18 mouse cellular contexts compared by ENCODE assay signal in the genomic region with DNA sequence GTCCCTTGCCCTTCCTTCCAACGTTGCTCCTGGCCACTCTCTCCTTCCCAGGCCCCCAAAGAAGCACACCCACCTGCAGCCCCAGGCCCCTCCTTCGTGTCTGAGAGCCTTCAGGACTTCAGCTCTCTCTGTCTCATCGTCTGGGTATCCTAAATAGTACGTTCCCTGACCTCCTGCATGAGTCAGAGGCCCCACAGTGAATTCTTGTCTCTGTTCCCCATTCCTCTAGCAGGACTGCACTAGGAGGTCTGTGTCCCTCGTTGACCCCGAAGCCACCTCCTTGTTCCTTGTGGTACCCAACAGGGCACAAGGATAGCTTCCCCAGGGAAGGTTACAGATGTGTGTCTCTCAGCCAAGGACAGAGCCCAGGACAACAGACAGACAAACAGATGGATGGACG.
DNase-seq lines count a peak whose midpoint lies in the region; ATAC-seq lines count a peak whose summit lies in the region.
"Had no signal": no experiment of that assay in that cellular context is flagged by ENCODE, and none has a peak within 500 bp of the region (broad histone marks: within the 10 kb centered on the region; RNA-seq: fewer than 3 reads in every experiment).

No protein-coding gene starts in this region.

- peak overlapping the region; percentile 56; the same call in 1 of the 2 replicates for H3K27ac ChIP-seq in limb, embryonic 10.5 days
- no peak overlapping the region for H3K27ac ChIP-seq in intestine, embryonic 16.5 days (ENCODE audit: low read length)
- H3K27ac ChIP-seq: heart, embryonic 10.5 days; hindbrain, postnatal 0 days had no signal

- no peaks in the 10 kb centered on the region for H3K36me3 ChIP-seq in limb, embryonic 10.5 days
- H3K36me3 ChIP-seq in intestine, embryonic 16.5 days (ENCODE audit: control insufficient read depth, insufficient read depth, low read length) = no peaks in the 10 kb centered on the region
- H3K36me3 ChIP-seq: G1E; heart, embryonic 10.5 days had no signal

- peak; percentile 37 to 38 for DNase-seq in heart, adult 18-20 months
- no peak for DNase-seq in heart, postnatal 14 days
- DNase-seq in 3134 (ENCODE audit: extremely low read depth, insufficient read length, low spot score) = peak; percentile 41
- peak; percentile 55 for DNase-seq in Muller cell, postnatal 12 days (ENCODE audit: inconsistent ontology term)
- no peak for DNase-seq in limb, embryonic 10.5 days (ENCODE audit: low spot score)
- no peak for DNase-seq in retina, postnatal 1 day
- DNase-seq in cerebellum, postnatal 14 days = no peak
- DNase-seq: cerebellum, postnatal 10 days; kidney, adult 18-20 months; lung, adult 18-20 months; lung, postnatal 4 days; thymus, postnatal 36 days had no signal

- intact Hi-C loops in heart, postnatal 14 days (cut with DNase I) = no loop called here

- no peaks in the 10 kb centered on the region for H3K9me3 ChIP-seq in limb, embryonic 10.5 days (replicated peaks)
- no peaks in the 10 kb centered on the region for H3K9me3 ChIP-seq in intestine, embryonic 16.5 days (ENCODE audit: control insufficient read depth, low read length)
- H3K9me3 ChIP-seq: heart, embryonic 10.5 days had no signal

- H3K4me3 ChIP-seq in limb, embryonic 10.5 days = 0 out of 2 replicates have a peak overlapping the region, but pooled peaks have one; percentile 4
- H3K4me3 ChIP-seq in intestine, embryonic 16.5 days (ENCODE audit: low read length) = no peak overlapping the region
- H3K4me3 ChIP-seq: heart, embryonic 10.5 days had no signal

- no peak overlapping the region for H3K4me2 ChIP-seq in intestine, embryonic 16.5 days (ENCODE audit: low read depth, low read length)
- H3K4me2 ChIP-seq: midbrain, embryonic 11.5 days had no signal

- no peak for ATAC-seq in intestine, embryonic 16.5 days
- ATAC-seq: CD4-positive, CD25-positive, alpha-beta regulatory T cell, adult 4 months; hindbrain, postnatal 0 days had no signal

- H3K9ac ChIP-seq in intestine, embryonic 16.5 days (ENCODE audit: low read depth, low read length) = no peak overlapping the region

- 48% methylated on average over 7 of the region's 7 CpGs for WGBS in limb, embryonic 10.5 days
- 57% methylated on average over 7 of the region's 7 CpGs for WGBS in intestine, embryonic 16.5 days

- H3K4me1 ChIP-seq in limb, embryonic 10.5 days = peaks cover 56% of the 10 kb centered on the region
- peaks cover 3% of the 10 kb centered on the region; the same call in 1 of the 2 replicates for H3K4me1 ChIP-seq in intestine, embryonic 16.5 days (ENCODE audit: control insufficient read depth, insufficient read depth, low read length)

- H3K27me3 ChIP-seq in limb, embryonic 10.5 days (ENCODE audit: low read depth, poor library complexity, severe bottlenecking) = peaks cover 89% of the 10 kb centered on the region
- H3K27me3 ChIP-seq in intestine, embryonic 16.5 days (replicated peaks; ENCODE audit: control insufficient read depth, insufficient read depth, low read length) = no peaks in the 10 kb centered on the region

Comparison
In these comparisons a context has a peak if more than half of its experiments do, and no peak if none do; other contexts are left out.
1. DNase-seq: peak in heart, adult 18-20 months (2 of 2), 3134 (single experiment) and Muller cell, postnatal 12 days (single experiment); none in heart, postnatal 14 days (0 of 2), limb, embryonic 10.5 days (single experiment), retina, postnatal 1 day (single experiment) and cerebellum, postnatal 14 days (0 of 2).